Mouse (Mus musculus) stomach, postnatal 0 days (tissue): ENCODE measurements around the gene Palld.

Source experiments
- CTCF ChIP-seq: IDR thresholded peaks from 2 replicates; pipeline ENCODE4 v1.5.1; 2016; ENCODE audit warnings: antibody characterized with exemption, low read depth, mild to moderate bottlenecking, moderate library complexity
- EP300 ChIP-seq: optimal IDR thresholded peaks from 2 replicates; pipeline ENCODE3; 2016; ENCODE audit warnings: antibody characterized with exemption

DNA sequence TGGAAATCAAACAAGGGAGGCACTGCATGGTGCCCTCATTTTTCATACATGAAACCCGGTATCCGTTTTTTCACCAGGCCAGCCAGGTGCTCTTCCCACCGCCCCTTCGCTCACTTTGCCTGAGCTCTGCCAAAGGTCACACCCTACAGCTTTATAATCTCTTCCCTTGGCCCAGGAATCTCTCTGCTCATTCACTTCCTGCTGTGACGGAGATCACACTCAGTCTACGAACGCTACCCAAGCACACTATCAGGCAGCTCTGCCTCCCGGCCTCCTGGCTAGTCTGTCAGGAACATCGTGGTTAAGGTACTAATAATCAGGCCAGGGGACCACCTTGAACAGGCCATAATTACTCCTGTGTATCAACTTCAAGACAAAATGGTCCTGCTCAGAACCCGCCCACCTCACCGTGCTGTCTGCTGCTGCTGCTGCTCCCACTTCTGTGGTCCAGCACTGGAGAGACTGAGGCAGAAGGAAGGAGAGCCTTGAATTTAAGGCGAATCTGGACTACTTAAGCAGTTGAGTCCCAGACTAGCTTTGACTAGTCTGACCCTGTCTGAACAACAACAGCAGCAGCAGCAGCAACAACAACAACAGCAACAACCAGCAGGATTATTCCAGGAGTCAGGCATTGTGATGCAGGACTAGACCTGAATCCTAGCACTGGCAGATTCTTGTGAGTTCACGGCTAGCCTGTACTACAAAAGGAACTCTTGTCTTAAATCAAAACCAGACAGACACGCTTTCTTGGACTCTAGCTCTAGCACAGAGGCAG, 187.0 kb downstream of the Palld start:
- TF ChIP-seq CTCF = no peak
- no peak for TF ChIP-seq EP300
